Mouse (Mus musculus): ENCODE measurements around the gene Cdyl. TPM values are rescaled to one million over a fixed set of nuclear protein-coding genes. Genes with fewer than 3 reads are reported as not detected.

Gene Cdyl
- polyA plus RNA-seq, 2 experiments, result 20.1 to 22.7 TPM

GRCm38 (mm10) chr13:35875396-35875795 is 215.8 kb downstream of the Cdyl start:
- no peak for TF ChIP-seq POLR2A (IDR thresholded peaks at IDR 0.05; ENCODE audit: borderline replicate concordance, extremely low read depth, insufficient read depth, insufficient read length)
- no peak overlapping the region for H3K4me3 ChIP-seq (replicated peaks; ENCODE audit: low read length)
- no peaks in the 10 kb centered on the region for H3K9me3 ChIP-seq (ENCODE audit: control insufficient read depth, low read length)
- ATAC-seq (ENCODE audit: low FRiP score, low read depth), result no peak
- DNase-seq (ENCODE audit: low spot score), result no peak
- H3K4me1 ChIP-seq (ENCODE audit: control insufficient read depth, insufficient read depth, low read length), result no peaks in the 10 kb centered on the region; the same call in 1 of the 2 replicates
- peaks cover 13% of the 10 kb centered on the region; the same call in 1 of the 2 replicates for H3K36me3 ChIP-seq (ENCODE audit: control insufficient read depth, insufficient read depth, low read length)
- H3K9ac ChIP-seq (ENCODE audit: low read depth, low read length, severe bottlenecking), result no peak overlapping the region
- H3K27me3 ChIP-seq (ENCODE audit: control insufficient read depth, insufficient read depth, low read length), result no peaks in the 10 kb centered on the region
- no peak overlapping the region for H3K4me2 ChIP-seq (replicated peaks; ENCODE audit: low read depth, low read length, severe bottlenecking)
- 86% methylated on average over 5 of the region's 5 CpGs for WGBS
- H3K27ac ChIP-seq (replicated peaks; ENCODE audit: low read depth, low read length), result no peak overlapping the region

GRCm38 (mm10) chr13:35878282-35878681 is 218.6 kb downstream of the Cdyl start:
- H3K36me3 ChIP-seq (ENCODE audit: control insufficient read depth, insufficient read depth, low read length), result peaks cover 13% of the 10 kb centered on the region; the same call in 1 of the 2 replicates
- H3K9me3 ChIP-seq (ENCODE audit: control insufficient read depth, low read length), result no peaks in the 10 kb centered on the region
- no peaks in the 10 kb centered on the region for H3K27me3 ChIP-seq (ENCODE audit: control insufficient read depth, insufficient read depth, low read length)
- no peak for TF ChIP-seq POLR2A (IDR thresholded peaks at IDR 0.05; ENCODE audit: borderline replicate concordance, extremely low read depth, insufficient read depth, insufficient read length)
- H3K4me1 ChIP-seq (ENCODE audit: control insufficient read depth, insufficient read depth, low read length), result no peaks in the 10 kb centered on the region
- no peak overlapping the region for H3K4me3 ChIP-seq (replicated peaks; ENCODE audit: low read length)
- no peak overlapping the region for H3K9ac ChIP-seq (ENCODE audit: low read depth, low read length, severe bottlenecking)
- WGBS, result 52% methylated on average over 1 of the region's 1 CpGs
- H3K4me2 ChIP-seq (replicated peaks; ENCODE audit: low read depth, low read length, severe bottlenecking), result no peak overlapping the region
- DNase-seq (ENCODE audit: low spot score), result peak; percentile 42
- peak; percentile 41; the same call in 1 of the 2 replicates for ATAC-seq (ENCODE audit: low FRiP score, low read depth)
- H3K27ac ChIP-seq (replicated peaks; ENCODE audit: low read depth, low read length), result no peak overlapping the region

GRCm38 (mm10) chr13:35879068-35879467 is 219.4 kb downstream of the Cdyl start:
- Histone ChIP-seq H3K4me1 (ENCODE audit: control insufficient read depth, insufficient read depth, low read length) (no peaks in the 10 kb centered on the region), H3K9me3 (ENCODE audit: control insufficient read depth, low read length) (no peaks in the 10 kb centered on the region), H3K36me3 (ENCODE audit: control insufficient read depth, insufficient read depth, low read length) (peaks cover 7% of the 10 kb centered on the region; the same call in 1 of the 2 replicates), H3K27ac (replicated peaks; ENCODE audit: low read depth, low read length) (no peak overlapping the region), H3K27me3 (ENCODE audit: control insufficient read depth, insufficient read depth, low read length) (no peaks in the 10 kb centered on the region), H3K9ac (ENCODE audit: low read depth, low read length, severe bottlenecking) (no peak overlapping the region), H3K4me3 (replicated peaks; ENCODE audit: low read length) (no peak overlapping the region), H3K4me2 (replicated peaks; ENCODE audit: low read depth, low read length, severe bottlenecking) (no peak overlapping the region)
- WGBS, result 51% methylated on average over 5 of the region's 5 CpGs
- ATAC-seq (ENCODE audit: low FRiP score, low read depth) (no peak), DNase-seq (ENCODE audit: low spot score) (no peak)
- no peak for TF ChIP-seq POLR2A (IDR thresholded peaks at IDR 0.05; ENCODE audit: borderline replicate concordance, extremely low read depth, insufficient read depth, insufficient read length)

GRCm38 (mm10) chr13:35879519-35879918 is 219.9 kb downstream of the Cdyl start:
- no peaks in the 10 kb centered on the region; the same call in 1 of the 2 replicates for H3K4me1 ChIP-seq (ENCODE audit: control insufficient read depth, insufficient read depth, low read length)
- H3K9me3 ChIP-seq (ENCODE audit: control insufficient read depth, low read length), result no peaks in the 10 kb centered on the region
- no peak overlapping the region for H3K4me2 ChIP-seq (replicated peaks; ENCODE audit: low read depth, low read length, severe bottlenecking)
- DNase-seq (ENCODE audit: low spot score) (no peak), ATAC-seq (ENCODE audit: low FRiP score, low read depth) (no peak)
- no peak for TF ChIP-seq POLR2A (IDR thresholded peaks at IDR 0.05; ENCODE audit: borderline replicate concordance, extremely low read depth, insufficient read depth, insufficient read length)
- H3K4me3 ChIP-seq (replicated peaks; ENCODE audit: low read length), result no peak overlapping the region
- H3K9ac ChIP-seq (ENCODE audit: low read depth, low read length, severe bottlenecking), result no peak overlapping the region
- H3K36me3 ChIP-seq (ENCODE audit: control insufficient read depth, insufficient read depth, low read length), result peaks cover 3% of the 10 kb centered on the region; the same call in 1 of the 2 replicates
- no peaks in the 10 kb centered on the region for H3K27me3 ChIP-seq (ENCODE audit: control insufficient read depth, insufficient read depth, low read length)
- WGBS, result 86% methylated on average over 5 of the region's 5 CpGs
- no peak overlapping the region for H3K27ac ChIP-seq (replicated peaks; ENCODE audit: low read depth, low read length)

- H3K27ac ChIP-seq (replicated peaks; ENCODE audit: low read depth, low read length), result no peak overlapping the region
- H3K9me3 ChIP-seq (ENCODE audit: control insufficient read depth, low read length), result no peaks in the 10 kb centered on the region
- no peaks in the 10 kb centered on the region for H3K36me3 ChIP-seq (ENCODE audit: control insufficient read depth, insufficient read depth, low read length)
- H3K4me3 ChIP-seq (replicated peaks; ENCODE audit: low read length), result no peak overlapping the region
- H3K27me3 ChIP-seq (ENCODE audit: control insufficient read depth, insufficient read depth, low read length), result no peaks in the 10 kb centered on the region
- no peak for TF ChIP-seq POLR2A (IDR thresholded peaks at IDR 0.05; ENCODE audit: borderline replicate concordance, extremely low read depth, insufficient read depth, insufficient read length)
- DNase-seq (ENCODE audit: low spot score) (no peak), ATAC-seq (ENCODE audit: low FRiP score, low read depth) (no peak)
- H3K4me1 ChIP-seq (ENCODE audit: control insufficient read depth, insufficient read depth, low read length), result no peaks in the 10 kb centered on the region; the same call in 1 of the 2 replicates
- H3K4me2 ChIP-seq (replicated peaks; ENCODE audit: low read depth, low read length, severe bottlenecking), result no peak overlapping the region
- H3K9ac ChIP-seq (ENCODE audit: low read depth, low read length, severe bottlenecking), result no peak overlapping the region
- 80% methylated on average over 6 of the region's 6 CpGs for WGBS
Measured at GRCm38 (mm10) chr13:35880555-35881046, 221.0 kb downstream of the Cdyl start.

All from limb, embryonic 14.5 days (tissue).